Mouse (Mus musculus) lung, postnatal 0 days (tissue): ENCODE measurements around the gene Chrna9. TPM values are rescaled to one million over a fixed set of nuclear protein-coding genes. Genes with fewer than 3 reads are reported as not detected.

Experiments used
- ATAC-seq: fragments of 200-750 bp; cut with Nextera tagmentation; 2 replicates; pipeline ENCODE4 v1.8.0; 2017; ENCODE audit warnings: moderate library complexity
- DNase-seq: peaks from one replicate; pipeline ENCODE4 v3.0.0-alpha.2; 2016; ENCODE audit warnings: low spot score
- H3K27ac ChIP-seq: fragments of 300-500 bp; sonication (generic); 2 replicates; pipeline ENCODE4 v1.5.1; 2014; ENCODE audit warnings: antibody characterized with exemption, mild to moderate bottlenecking, low read length, mixed read lengths
- H3K27me3 ChIP-seq: fragments of 300-500 bp; sonication (generic); replicated peaks from 2 replicates; pipeline ENCODE4 v1.6.1; 2014; ENCODE audit warnings: low read length, mixed read lengths; ENCODE audit not compliant: insufficient read depth
- H3K36me3 ChIP-seq: fragments of 300-500 bp; sonication (generic); 2 replicates; pipeline ENCODE4 v1.6.1; 2014; ENCODE audit warnings: low read length, mixed read lengths; ENCODE audit not compliant: insufficient read depth
- H3K4me1 ChIP-seq: fragments of 300-500 bp; sonication (generic); 2 replicates; pipeline ENCODE4 v1.6.1; 2014; ENCODE audit warnings: antibody characterized with exemption, low read depth, low read length, mixed read lengths; ENCODE audit not compliant: insufficient read depth
- H3K4me2 ChIP-seq: fragments of 300-500 bp; sonication (generic); replicated peaks from 2 replicates; pipeline ENCODE4 v1.6.1; 2014; ENCODE audit warnings: low read depth, mild to moderate bottlenecking, low read length, moderate library complexity, mixed read lengths
- H3K4me3 ChIP-seq: fragments of 300-500 bp; sonication (generic); 2 replicates; pipeline ENCODE4 v1.5.1; 2014; ENCODE audit warnings: low read depth, low read length
- H3K9ac ChIP-seq: fragments of 300-500 bp; sonication (generic); replicated peaks from 2 replicates; pipeline ENCODE4 v1.6.1; 2014; ENCODE audit warnings: low read depth, mild to moderate bottlenecking
- H3K9me3 ChIP-seq: fragments of 300-500 bp; sonication (generic); 2 replicates; pipeline ENCODE4 v1.6.1; 2016; ENCODE audit warnings: low read length, mixed read lengths
- CTCF ChIP-seq: IDR thresholded peaks from 2 replicates; pipeline ENCODE4 v1.5.1; 2016; ENCODE audit warnings: antibody characterized with exemption, mild to moderate bottlenecking
- EP300 ChIP-seq: IDR thresholded peaks from 2 replicates; pipeline ENCODE4 v1.6.1; 2016; ENCODE audit warnings: antibody characterized with exemption, mild to moderate bottlenecking, control low read depth
- WGBS: fragments of 180-500 bp; shearing (Covaris S2); extraction: QIAGEN DNeasy Blood & Tissue Kit; methylation state at CpG from one replicate; pipeline ENCODE4 v1.1.7; 2014; 5-methylcytosine and 5-hydroxymethylcytosine counted together
- polyA plus RNA-seq: library from polyadenylated mRNA; unstranded; fragments of >200 nt; fragmentation: Nextera tagmentation; extraction: Ambion mirVana; gene quantifications from 2 replicates; pipeline ENCODE4 v1.2.1, GENCODE M21; 2015

Chrna9 gene
- polyA plus RNA-seq, 1 experiment from 2014 or later: not detected

DNA sequence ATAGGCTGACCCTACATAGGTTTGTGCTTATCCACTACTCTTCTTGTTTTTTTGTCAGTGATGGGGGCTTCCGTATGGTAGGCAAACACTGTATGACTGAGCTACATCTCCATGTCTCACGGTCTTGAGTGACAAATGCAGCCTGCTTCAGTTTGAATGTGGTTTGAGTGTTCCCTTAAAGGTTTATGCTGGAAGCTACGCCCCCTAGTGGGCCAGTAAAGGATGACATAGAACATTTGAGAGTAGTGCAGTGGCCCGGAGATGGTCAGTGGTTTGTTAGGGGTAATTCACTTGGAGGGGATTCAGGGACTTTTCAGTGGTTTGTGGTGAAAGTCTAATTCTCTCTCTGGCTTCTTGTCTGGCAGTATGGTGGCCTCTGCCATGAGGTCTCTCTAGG, 16.8 kb downstream of the Chrna9 start:
- TF ChIP-seq EP300 (no peak), CTCF (peak; percentile 53)
- Histone ChIP-seq H3K9me3 (no peaks in the 10 kb centered on the region), H3K27ac (no peak overlapping the region), H3K4me2 (no peak overlapping the region), H3K4me3 (no peak overlapping the region), H3K4me1 (no peaks in the 10 kb centered on the region), H3K9ac (no peak overlapping the region), H3K36me3 (no peaks in the 10 kb centered on the region), H3K27me3 (no peaks in the 10 kb centered on the region)
- ATAC-seq (no peak), DNase-seq (no peak)
- 74% methylated on average over 4 of the region's 4 CpGs for WGBS

DNA sequence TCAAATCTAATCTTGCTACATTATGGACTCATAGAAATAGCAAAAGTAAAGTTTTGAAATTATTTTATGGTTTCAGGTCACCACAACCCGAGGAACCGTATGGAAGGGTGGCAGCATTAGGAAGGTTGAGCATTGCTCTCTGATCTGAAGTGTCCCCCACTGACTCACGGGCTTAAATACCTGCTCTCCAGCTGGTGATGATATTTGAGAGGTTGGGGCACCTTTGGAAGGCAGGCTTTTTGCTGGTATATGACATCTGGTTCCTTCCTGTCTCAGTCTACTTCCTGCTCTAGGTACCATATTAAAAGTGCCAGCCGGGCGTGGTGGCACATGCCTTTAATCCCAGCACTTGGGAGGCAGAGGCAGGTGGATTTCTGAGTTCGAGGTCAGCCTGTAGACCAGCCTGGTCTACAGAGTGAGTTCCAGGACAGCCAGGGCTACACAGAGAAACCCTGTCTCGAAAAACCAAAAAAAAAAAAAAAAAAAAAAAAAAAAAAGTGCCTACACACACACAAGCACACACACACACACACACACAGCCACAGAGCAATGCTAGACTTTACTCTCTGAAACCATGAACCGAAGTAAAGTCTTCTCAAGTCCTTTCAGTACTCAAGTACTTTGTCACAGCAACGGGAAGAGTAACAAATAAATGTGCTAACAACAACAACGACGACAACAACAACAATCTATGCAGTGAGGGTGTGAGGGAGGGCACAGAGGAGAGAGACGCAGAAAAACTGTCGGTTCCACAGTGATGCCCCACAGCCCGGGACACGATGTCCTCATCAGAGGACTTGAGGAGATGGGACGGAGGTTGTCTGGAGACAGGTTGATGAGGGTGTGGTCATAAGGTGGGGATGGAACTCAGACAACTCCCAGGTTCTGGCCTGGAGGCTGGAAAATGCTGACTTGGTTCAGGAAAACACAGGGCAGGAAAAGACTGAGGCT, 19.7 kb downstream of the Chrna9 start:
- Histone ChIP-seq H3K36me3 (no peaks in the 10 kb centered on the region), H3K9ac (no peak overlapping the region), H3K4me1 (no peaks in the 10 kb centered on the region), H3K9me3 (no peaks in the 10 kb centered on the region), H3K27ac (no peak overlapping the region), H3K4me3 (no peak overlapping the region), H3K27me3 (no peaks in the 10 kb centered on the region), H3K4me2 (peak overlapping the region; percentile 45)
- 84% methylated on average over 16 of the region's 16 CpGs for WGBS
- DNase-seq: no peak
- no peak for ATAC-seq
- TF ChIP-seq EP300 (no peak), CTCF (no peak)

DNA sequence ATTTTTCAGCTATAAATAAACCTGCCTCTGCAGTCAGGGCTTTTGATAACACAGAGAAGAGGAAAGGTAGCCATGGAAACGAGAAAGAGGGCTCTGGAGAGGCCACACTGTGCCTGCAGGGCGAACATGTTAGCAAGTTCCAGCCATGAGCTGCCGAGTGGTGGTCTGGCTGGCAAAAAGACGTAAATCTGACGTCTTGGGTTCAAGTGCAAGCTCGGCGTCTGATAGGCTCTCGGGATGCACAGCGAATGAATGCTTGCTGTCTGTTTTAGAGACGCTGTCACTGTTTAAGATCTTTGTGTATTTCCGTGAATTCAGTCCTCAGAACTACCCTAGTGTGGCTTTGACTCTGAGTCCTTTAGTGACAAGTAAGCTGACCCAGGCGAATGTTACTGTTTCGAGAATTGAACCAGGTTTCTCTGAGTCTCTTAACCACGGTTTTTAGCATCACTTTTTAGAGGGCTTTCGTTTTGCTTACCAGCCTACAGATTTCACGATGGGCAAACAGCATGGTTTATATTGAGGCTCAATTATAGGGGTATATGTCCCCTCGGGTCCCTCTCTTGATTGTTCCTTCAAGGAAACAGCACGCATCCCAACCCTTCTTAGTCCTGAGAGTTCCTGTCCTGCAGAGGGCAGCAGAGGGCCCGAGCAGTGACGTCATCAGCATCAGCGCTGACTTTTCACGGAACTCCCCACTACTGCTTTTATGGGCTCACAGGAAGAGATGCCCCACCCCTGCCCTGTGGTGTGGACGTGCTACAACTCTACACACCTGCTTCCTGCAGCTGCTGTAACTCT, 20.8 kb downstream of the Chrna9 start:
- ATAC-seq (peak; percentile 85), DNase-seq (peak; percentile 88)
- Histone ChIP-seq H3K4me3 (peak overlapping the region; percentile 23), H3K27ac (no peak overlapping the region; the same call in 1 of the 2 replicates), H3K27me3 (no peaks in the 10 kb centered on the region), H3K4me2 (peak overlapping the region; percentile 45), H3K9me3 (no peaks in the 10 kb centered on the region), H3K36me3 (no peaks in the 10 kb centered on the region), H3K9ac (no peak overlapping the region; the same call in 1 of the 2 replicates), H3K4me1 (no peaks in the 10 kb centered on the region)
- TF ChIP-seq EP300: no peak
- peak; percentile 91 for TF ChIP-seq CTCF
- WGBS: 25% methylated on average over 23 of the region's 23 CpGs

DNA sequence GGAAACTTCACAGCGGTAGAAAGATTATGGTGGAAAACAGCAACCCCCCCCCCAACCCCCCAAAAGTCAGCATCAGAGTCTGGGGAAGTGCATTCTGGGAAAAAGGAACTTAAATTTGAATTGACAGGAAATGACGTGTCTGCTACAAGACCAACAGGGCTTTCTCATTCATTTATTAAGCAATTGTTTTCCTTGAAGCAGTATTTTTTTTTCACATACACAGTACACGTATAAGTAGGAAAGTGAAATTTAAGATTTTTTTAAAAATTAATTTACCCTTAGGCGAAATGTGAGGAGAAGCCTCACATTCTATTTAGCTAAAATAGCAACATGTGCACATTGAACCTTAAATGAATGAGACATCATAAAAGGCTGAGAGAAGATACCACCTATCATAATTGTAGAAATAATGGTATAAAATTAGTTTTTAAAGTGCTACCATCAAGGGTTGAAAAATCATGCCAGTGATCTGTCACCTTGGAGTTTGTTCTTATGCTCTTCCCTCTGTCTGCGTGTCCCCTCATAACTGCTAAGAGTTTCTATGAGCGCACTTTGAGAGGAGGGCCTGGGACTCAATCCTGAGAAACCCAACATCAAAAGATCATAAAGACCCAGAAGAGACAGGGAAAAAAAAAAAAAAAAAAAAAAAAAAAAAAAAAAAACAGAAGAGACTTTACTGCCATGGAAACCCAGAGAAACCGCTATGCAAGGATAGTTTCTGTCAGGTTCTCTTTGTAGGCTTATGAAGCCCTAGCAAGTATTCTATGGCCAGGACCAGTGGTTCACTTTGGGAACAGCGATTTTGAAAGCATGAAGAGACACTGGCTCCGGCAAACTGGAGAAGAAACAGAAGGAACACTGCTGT, 21.7 kb downstream of the Chrna9 start:
- 74% methylated on average over 9 of the region's 9 CpGs for WGBS
- DNase-seq (peak; percentile 82), ATAC-seq (peak; percentile 34)
- Histone ChIP-seq H3K9ac (no peak overlapping the region; the same call in 1 of the 2 replicates), H3K4me3 (peak overlapping the region; percentile 23), H3K27ac (no peak overlapping the region; the same call in 1 of the 2 replicates), H3K4me1 (no peaks in the 10 kb centered on the region), H3K36me3 (no peaks in the 10 kb centered on the region), H3K9me3 (no peaks in the 10 kb centered on the region), H3K4me2 (peak overlapping the region; percentile 45), H3K27me3 (no peaks in the 10 kb centered on the region)
- TF ChIP-seq CTCF (no peak), EP300 (0 out of 2 replicates have a peak, but pooled peaks have one; percentile 23)

DNA sequence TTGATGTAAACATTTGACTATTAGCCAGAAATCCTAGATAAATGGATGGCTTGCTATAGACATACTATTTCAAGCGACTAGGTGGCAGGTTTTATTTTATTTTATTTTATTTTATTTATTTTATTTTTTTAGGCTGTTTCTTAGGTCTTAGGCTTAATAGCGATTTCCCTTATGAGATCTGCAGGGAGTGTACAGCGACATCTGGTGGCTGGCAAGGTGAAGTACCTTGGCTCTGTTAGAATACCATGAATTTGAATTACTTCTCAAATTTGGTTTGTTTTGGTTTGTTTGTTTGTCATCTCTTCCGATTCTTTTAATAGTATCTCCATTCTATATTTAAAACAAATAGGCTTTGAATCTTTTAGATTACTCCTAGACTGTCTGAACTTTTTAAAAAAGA, 23.9 kb downstream of the Chrna9 start:
- Histone ChIP-seq H3K27me3 (no peaks in the 10 kb centered on the region), H3K9me3 (no peaks in the 10 kb centered on the region), H3K36me3 (no peaks in the 10 kb centered on the region), H3K4me1 (no peaks in the 10 kb centered on the region), H3K4me3 (no peak overlapping the region), H3K9ac (no peak overlapping the region), H3K4me2 (no peak overlapping the region), H3K27ac (no peak overlapping the region)
- TF ChIP-seq EP300: no peak
- peak; percentile 83 for TF ChIP-seq CTCF
- no peak for ATAC-seq
- WGBS: 1% methylated on average over 4 of the region's 4 CpGs
- peak; percentile 63 for DNase-seq
